Mouse (Mus musculus): Measurements from ENCODE around the gene Tbl3. TPM values are rescaled to one million over a fixed set of nuclear protein-coding genes. Genes with fewer than 3 reads are reported as not detected.
"Not testable (repeated sequence)": the region's sequence is repeated elsewhere in the genome, so short reads cannot be mapped to it uniquely, and the experiment has no call there.

The Tbl3 gene
- polyA plus RNA-seq, 1 experiment: 49.6 TPM

GRCm38 (mm10) chr17:24719494-24720222, 12.2 kb upstream of the Tbl3 start:
- no peaks in the 10 kb centered on the region for H3K27me3 ChIP-seq (ENCODE audit: control insufficient read depth, insufficient read depth, low read length)
- peaks cover 15% of the 10 kb centered on the region for H3K36me3 ChIP-seq (ENCODE audit: control insufficient read depth, insufficient read depth, low read length)
- TF ChIP-seq POLR2A (IDR thresholded peaks at IDR 0.05; ENCODE audit: low read depth, low read length) (peak; percentile 91), CTCF (IDR thresholded peaks at IDR 0.05; ENCODE audit: extremely low read depth, insufficient read length, insufficient replicate concordance, low read depth, low read length) (no peak)
- H3K4me3 ChIP-seq (ENCODE audit: low read depth, low read length): peak overlapping the region; percentile 79
- H3K27ac ChIP-seq (ENCODE audit: insufficient read depth, low read depth, low read length): peak overlapping the region; percentile 50
- H3K4me1 ChIP-seq (ENCODE audit: control insufficient read depth, insufficient read depth, insufficient read length, low read length): peaks cover 2% of the 10 kb centered on the region
- WGBS: under 1% methylated on average over 61 of the region's 61 CpGs

- peak overlapping the region; percentile 79 for H3K4me3 ChIP-seq (ENCODE audit: low read depth, low read length)
Measured at GRCm38 (mm10) chr17:24718938-24719337, 11.5 kb upstream of the Tbl3 start.

DNA sequence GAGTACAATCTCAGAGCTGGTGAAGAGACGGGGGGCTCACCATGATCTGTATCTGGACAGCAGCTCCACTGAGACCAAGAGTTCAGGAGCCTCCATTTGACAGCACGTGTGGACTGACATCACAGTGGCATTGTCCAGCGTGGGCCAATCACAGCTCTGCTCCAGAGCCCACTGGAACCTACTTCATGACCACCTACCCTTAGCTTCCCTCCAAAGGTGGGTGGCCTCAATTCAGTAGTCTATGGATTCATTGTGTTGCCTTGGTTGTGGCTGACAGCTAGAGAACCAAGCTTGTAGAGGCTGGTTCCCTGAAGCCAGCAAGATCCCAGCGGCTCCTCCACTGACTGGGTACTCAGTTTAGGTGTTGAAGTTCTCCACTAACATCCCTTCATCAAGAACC, 10.5 kb upstream of the Tbl3 start, which contains the start of the genes Rnf151 and Rps2:
Rnf151 (minus strand) TSS at position 121 of the 400 bp plus-strand sequence.
Rps2 (plus strand) TSS at position 174 of the 400 bp plus-strand sequence.
- 80% methylated on average over 4 of the region's 4 CpGs for WGBS
- no peak within 1 kb of the TSS for H3K4me3 ChIP-seq (ENCODE audit: low read depth, low read length)
- H3K4me1 ChIP-seq (ENCODE audit: control insufficient read depth, insufficient read depth, insufficient read length, low read length): peaks cover 2% of the 10 kb centered on the region
- TF ChIP-seq CTCF (IDR thresholded peaks at IDR 0.05; ENCODE audit: extremely low read depth, insufficient read length, insufficient replicate concordance, low read depth, low read length) (no peak), POLR2A (IDR thresholded peaks at IDR 0.05; ENCODE audit: low read depth, low read length) (no peak)
- no peaks in the 10 kb centered on the region for H3K27me3 ChIP-seq (ENCODE audit: control insufficient read depth, insufficient read depth, low read length)
- H3K27ac ChIP-seq (ENCODE audit: insufficient read depth, low read depth, low read length): no peak within 1 kb of the TSS
- peaks cover 15% of the 10 kb centered on the region for H3K36me3 ChIP-seq (ENCODE audit: control insufficient read depth, insufficient read depth, low read length)

More at GRCm38 (mm10) chr17:24718938-24719337, 11.5 kb upstream of the Tbl3 start:
- peaks cover 15% of the 10 kb centered on the region for H3K36me3 ChIP-seq (ENCODE audit: control insufficient read depth, insufficient read depth, low read length)
- H3K4me1 ChIP-seq (ENCODE audit: control insufficient read depth, insufficient read depth, insufficient read length, low read length); H3K27me3 ChIP-seq (ENCODE audit: control insufficient read depth, insufficient read depth, low read length); H3K27ac ChIP-seq (ENCODE audit: insufficient read depth, low read depth, low read length): not testable (repeated sequence)
- 44% methylated on average over 5 of the region's 5 CpGs for WGBS

DNA sequence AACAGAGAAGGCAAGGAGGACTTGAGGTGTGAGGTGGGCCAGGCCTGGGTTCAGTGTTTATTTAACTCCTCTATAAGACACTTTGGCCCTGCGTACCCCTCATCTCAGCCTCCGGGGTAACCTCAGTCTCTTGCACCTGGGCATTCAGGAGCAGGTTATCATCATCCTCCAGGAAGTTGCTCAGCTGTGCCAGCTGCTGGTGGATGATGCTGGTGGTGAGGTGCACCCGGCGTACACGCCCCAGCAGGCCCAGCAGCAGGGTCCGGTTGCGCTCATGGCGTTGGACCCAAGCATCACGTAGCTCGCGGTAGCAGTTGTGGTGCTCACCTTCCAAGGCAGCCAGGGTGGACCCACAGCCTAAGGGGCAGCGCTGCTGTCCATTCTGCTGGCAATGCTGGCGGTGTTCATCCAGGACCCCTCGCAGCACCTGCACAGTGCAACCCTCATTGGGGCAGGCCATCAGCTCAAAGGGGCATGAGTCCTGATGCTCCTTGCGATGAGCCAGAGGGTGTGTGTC, 8.8 kb upstream of the Tbl3 start:
- Histone ChIP-seq H3K4me3 (ENCODE audit: low read depth, low read length) (no peak overlapping the region), H3K36me3 (ENCODE audit: control insufficient read depth, insufficient read depth, low read length) (peaks cover 3% of the 10 kb centered on the region; the same call in 1 of the 2 replicates), H3K27ac (ENCODE audit: insufficient read depth, low read depth, low read length) (no peak overlapping the region), H3K4me1 (ENCODE audit: control insufficient read depth, insufficient read depth, insufficient read length, low read length) (no peaks in the 10 kb centered on the region; the same call in 1 of the 2 replicates), H3K27me3 (ENCODE audit: control insufficient read depth, insufficient read depth, low read length) (no peaks in the 10 kb centered on the region)
- TF ChIP-seq CTCF (IDR thresholded peaks at IDR 0.05; ENCODE audit: extremely low read depth, insufficient read length, insufficient replicate concordance, low read depth, low read length) (no peak), POLR2A (IDR thresholded peaks at IDR 0.05; ENCODE audit: low read depth, low read length) (no peak)
- 96% methylated on average over 15 of the region's 15 CpGs for WGBS

GRCm38 (mm10) chr17:24715556-24715955, 8.1 kb upstream of the Tbl3 start:
- WGBS: 85% methylated on average over 6 of the region's 6 CpGs
- Histone ChIP-seq H3K27me3 (ENCODE audit: control insufficient read depth, insufficient read depth, low read length) (no peaks in the 10 kb centered on the region), H3K36me3 (ENCODE audit: control insufficient read depth, insufficient read depth, low read length) (no peaks in the 10 kb centered on the region), H3K4me3 (ENCODE audit: low read depth, low read length) (no peak overlapping the region), H3K4me1 (ENCODE audit: control insufficient read depth, insufficient read depth, insufficient read length, low read length) (no peaks in the 10 kb centered on the region; the same call in 1 of the 2 replicates), H3K27ac (ENCODE audit: insufficient read depth, low read depth, low read length) (no peak overlapping the region)
- no peak for TF ChIP-seq CTCF (IDR thresholded peaks at IDR 0.05; ENCODE audit: extremely low read depth, insufficient read length, insufficient replicate concordance, low read depth, low read length)
- TF ChIP-seq POLR2A (IDR thresholded peaks at IDR 0.05; ENCODE audit: low read depth, low read length): no peak

- no peak overlapping the region for H3K27ac ChIP-seq (ENCODE audit: insufficient read depth, low read depth, low read length)
- H3K36me3 ChIP-seq (ENCODE audit: control insufficient read depth, insufficient read depth, low read length): 0 out of 2 replicates have a peak, but pooled peaks cover 7% of the 10 kb centered on the region
- TF ChIP-seq POLR2A (IDR thresholded peaks at IDR 0.05; ENCODE audit: low read depth, low read length) (no peak), CTCF (IDR thresholded peaks at IDR 0.05; ENCODE audit: extremely low read depth, insufficient read length, insufficient replicate concordance, low read depth, low read length) (no peak)
- 21% methylated on average over 2 of the region's 2 CpGs for WGBS
- H3K4me3 ChIP-seq (ENCODE audit: low read depth, low read length): no peak overlapping the region
- H3K4me1 ChIP-seq (ENCODE audit: control insufficient read depth, insufficient read depth, insufficient read length, low read length): no peaks in the 10 kb centered on the region; the same call in 1 of the 2 replicates
- H3K27me3 ChIP-seq (ENCODE audit: control insufficient read depth, insufficient read depth, low read length): no peaks in the 10 kb centered on the region
Measured at GRCm38 (mm10) chr17:24708646-24709045, 1.2 kb upstream of the Tbl3 start.

GRCm38 (mm10) chr17:24707801-24708425, 453 bp upstream of the Tbl3 start:
- 0 out of 2 replicates have a peak, but pooled peaks cover 7% of the 10 kb centered on the region for H3K36me3 ChIP-seq (ENCODE audit: control insufficient read depth, insufficient read depth, low read length)
- WGBS: 1% methylated on average over 24 of the region's 24 CpGs
- no peaks in the 10 kb centered on the region; the same call in 1 of the 2 replicates for H3K4me1 ChIP-seq (ENCODE audit: control insufficient read depth, insufficient read depth, insufficient read length, low read length)
- peak overlapping the region; percentile 51 for H3K27ac ChIP-seq (ENCODE audit: insufficient read depth, low read depth, low read length)
- H3K4me3 ChIP-seq (ENCODE audit: low read depth, low read length): peak overlapping the region; percentile 84
- no peak for TF ChIP-seq POLR2A (IDR thresholded peaks at IDR 0.05; ENCODE audit: low read depth, low read length)
- TF ChIP-seq CTCF (IDR thresholded peaks at IDR 0.05; ENCODE audit: extremely low read depth, insufficient read length, insufficient replicate concordance, low read depth, low read length): no peak
- no peaks in the 10 kb centered on the region for H3K27me3 ChIP-seq (ENCODE audit: control insufficient read depth, insufficient read depth, low read length)
